Mouse (Mus musculus): ENCODE results near the gene Wtap. TPM values are rescaled to one million over a fixed set of nuclear protein-coding genes. Genes with fewer than 3 reads are reported as not detected.
"Not testable (repeated sequence)": the region's sequence is repeated elsewhere in the genome, so short reads cannot be mapped to it uniquely, and the experiment has no call there.

Wtap gene
- 57.6 and 57.7 TPM in 2 replicates for polyA plus RNA-seq (2012; rRNA removed)

DNA sequence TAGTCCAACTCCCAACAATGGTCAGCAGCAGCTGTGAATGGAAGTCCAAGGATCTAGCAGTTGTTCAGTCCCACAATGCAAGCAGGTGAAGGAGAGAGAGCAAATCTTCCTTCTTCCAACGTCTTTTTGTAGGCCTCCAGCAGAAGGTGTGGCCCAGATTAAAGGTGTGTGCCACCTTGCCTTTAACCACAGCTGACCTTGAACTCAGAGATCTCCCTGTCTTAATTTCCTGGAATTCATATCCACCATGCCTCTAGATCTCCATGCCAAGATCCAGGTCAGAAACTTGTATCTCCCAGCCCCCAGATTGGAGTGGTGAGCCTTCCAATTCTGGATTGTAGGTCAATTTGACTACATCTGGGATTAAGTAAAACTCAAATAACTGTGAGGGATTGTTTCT, at the start of gene Wtap:
Gene Wtap (minus strand): TSS at position 101 of the 400 bp plus-strand sequence.
- DNase-seq, result no peak
- peak within 1 kb of the TSS; percentile 85 for H3K4me3 ChIP-seq (replicated peaks; ENCODE audit: insufficient read depth, low read depth, low read length)
- H3K27ac ChIP-seq (ENCODE audit: insufficient read depth, low read length), result no peak within 1 kb of the TSS; the same call in 1 of the 2 replicates
- no peaks in the 10 kb centered on the region for H3K27me3 ChIP-seq (ENCODE audit: control insufficient read depth, insufficient read depth, low read length)
- no peak for TF ChIP-seq POLR2A (IDR thresholded peaks at IDR 0.05; ENCODE audit: borderline replicate concordance, insufficient read depth, low read length)
- TF ChIP-seq CTCF (IDR thresholded peaks at IDR 0.05; ENCODE audit: borderline replicate concordance, insufficient read depth, low read depth, low read length), result no peak
- WGBS, result 93% methylated on average over 1 of the region's 1 CpGs
- H3K4me1 ChIP-seq (ENCODE audit: control insufficient read depth, insufficient read depth, low read length), result no peaks in the 10 kb centered on the region; the same call in 1 of the 2 replicates

DNA sequence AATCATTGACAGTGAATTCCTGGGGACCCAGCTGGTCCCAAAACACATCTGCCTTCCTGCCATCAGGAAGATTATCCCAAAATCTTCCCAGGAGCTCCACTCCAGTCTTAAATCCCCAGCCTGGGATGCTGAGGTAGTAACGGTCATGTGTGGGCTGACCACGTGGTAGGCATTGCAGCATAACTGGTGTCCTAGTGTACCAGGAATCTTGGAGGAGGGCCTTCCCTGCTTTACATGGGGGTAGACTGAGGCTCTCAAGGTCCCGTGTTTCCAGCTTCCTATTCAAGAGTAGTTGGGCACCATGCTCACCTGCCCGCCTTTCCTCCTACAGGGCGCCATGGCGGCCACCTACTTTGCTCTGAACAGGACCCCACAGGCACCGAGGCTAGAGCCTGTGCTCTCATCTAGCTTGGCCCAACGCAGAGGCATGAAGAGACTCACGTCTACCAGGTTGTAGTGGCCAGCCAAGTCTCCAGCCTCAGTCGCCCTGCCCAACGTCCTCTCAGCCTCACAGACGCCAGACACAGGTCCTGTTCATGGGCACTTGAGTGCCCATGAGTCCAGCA, 42.7 kb upstream of the Wtap start:
- H3K4me3 ChIP-seq (replicated peaks; ENCODE audit: insufficient read depth, low read depth, low read length); DNase-seq; H3K27me3 ChIP-seq (ENCODE audit: control insufficient read depth, insufficient read depth, low read length); H3K4me1 ChIP-seq (ENCODE audit: control insufficient read depth, insufficient read depth, low read length); H3K27ac ChIP-seq (ENCODE audit: insufficient read depth, low read length): not testable (repeated sequence)
- WGBS, result 76% methylated on average over 4 of the region's 12 CpGs

DNA sequence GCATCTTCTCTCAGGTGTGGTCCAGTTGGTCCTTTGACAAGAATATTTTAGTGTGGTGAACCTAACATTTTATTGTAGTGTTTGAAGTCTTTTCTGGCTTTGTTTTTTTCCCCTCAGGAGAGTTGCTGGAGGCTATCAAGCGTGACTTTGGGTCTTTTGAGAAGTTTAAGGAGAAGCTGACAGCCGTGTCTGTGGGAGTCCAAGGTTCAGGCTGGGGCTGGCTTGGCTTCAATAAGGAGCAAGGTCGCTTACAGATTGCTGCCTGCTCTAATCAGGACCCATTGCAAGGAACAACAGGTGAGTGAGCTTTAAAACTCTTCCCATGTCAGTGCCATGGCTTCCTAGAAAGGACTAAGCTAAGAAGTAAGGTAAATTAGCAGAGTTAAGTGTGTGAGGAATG, 19.3 kb upstream of the Wtap start:
- H3K4me3 ChIP-seq (replicated peaks; ENCODE audit: insufficient read depth, low read depth, low read length), result no peak overlapping the region
- no peak overlapping the region for H3K27ac ChIP-seq (ENCODE audit: insufficient read depth, low read length)
- TF ChIP-seq POLR2A (IDR thresholded peaks at IDR 0.05; ENCODE audit: borderline replicate concordance, insufficient read depth, low read length) (no peak), CTCF (IDR thresholded peaks at IDR 0.05; ENCODE audit: borderline replicate concordance, insufficient read depth, low read depth, low read length) (no peak)
- no peaks in the 10 kb centered on the region for H3K4me1 ChIP-seq (ENCODE audit: control insufficient read depth, insufficient read depth, low read length)
- no peak for DNase-seq
- no peaks in the 10 kb centered on the region for H3K27me3 ChIP-seq (ENCODE audit: control insufficient read depth, insufficient read depth, low read length)
- WGBS, result 46% methylated on average over 3 of the region's 3 CpGs

DNA sequence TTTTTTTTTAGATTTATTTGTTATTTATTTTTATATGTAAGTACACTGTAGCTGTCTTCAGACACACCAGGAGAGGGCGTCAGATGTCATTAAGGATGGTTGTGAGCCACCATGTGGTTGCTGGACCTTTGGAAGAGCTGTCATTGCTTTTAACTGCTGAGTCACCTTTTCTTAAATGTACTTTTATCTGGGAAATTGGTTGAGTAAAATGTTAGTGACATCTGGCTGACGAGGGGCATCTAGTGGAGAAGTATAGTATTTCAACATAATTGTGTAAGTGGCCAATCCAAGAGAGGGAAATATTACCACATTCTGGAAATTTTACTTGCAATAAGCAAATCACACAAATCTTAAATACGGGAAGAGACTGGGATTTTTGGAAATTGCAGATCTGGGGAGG, 15.9 kb upstream of the Wtap start:
- Histone ChIP-seq H3K4me1 (ENCODE audit: control insufficient read depth, insufficient read depth, low read length) (no peaks in the 10 kb centered on the region), H3K4me3 (replicated peaks; ENCODE audit: insufficient read depth, low read depth, low read length) (no peak overlapping the region), H3K27me3 (ENCODE audit: control insufficient read depth, insufficient read depth, low read length) (no peaks in the 10 kb centered on the region), H3K27ac (ENCODE audit: insufficient read depth, low read length) (no peak overlapping the region)
- TF ChIP-seq CTCF (IDR thresholded peaks at IDR 0.05; ENCODE audit: borderline replicate concordance, insufficient read depth, low read depth, low read length) (peak; percentile 42), POLR2A (IDR thresholded peaks at IDR 0.05; ENCODE audit: borderline replicate concordance, insufficient read depth, low read length) (no peak)
- peak in 1 of 2 experiments; percentile 51 for DNase-seq
- WGBS, result 18% methylated on average over 3 of the region's 3 CpGs

DNA sequence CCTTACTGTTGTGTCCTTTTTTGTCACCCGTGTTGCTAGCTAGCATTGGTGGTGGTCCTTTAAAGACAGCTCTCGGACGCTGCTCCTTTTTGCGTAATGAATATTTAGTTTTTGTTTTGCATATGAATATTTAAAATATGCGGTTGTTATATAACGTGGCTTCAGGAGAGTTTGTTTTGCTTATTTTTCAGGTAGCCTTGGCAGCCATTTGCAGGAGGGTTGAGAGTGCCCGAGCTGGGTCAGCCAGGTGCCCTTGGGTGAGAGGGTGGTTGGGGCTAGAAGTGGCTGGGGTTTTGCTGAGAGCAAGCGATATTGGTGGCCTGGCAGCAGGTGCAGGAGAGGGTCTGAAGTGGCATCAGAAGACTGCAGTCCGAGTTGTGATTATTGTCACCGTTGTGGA, 14.6 kb upstream of the Wtap start:
- Histone ChIP-seq H3K27ac (ENCODE audit: insufficient read depth, low read length) (peak overlapping the region; percentile 79; the same call in 1 of the 2 replicates), H3K4me1 (ENCODE audit: control insufficient read depth, insufficient read depth, low read length) (no peaks in the 10 kb centered on the region), H3K27me3 (ENCODE audit: control insufficient read depth, insufficient read depth, low read length) (no peaks in the 10 kb centered on the region), H3K4me3 (replicated peaks; ENCODE audit: insufficient read depth, low read depth, low read length) (peak overlapping the region; percentile 84)
- TF ChIP-seq POLR2A (IDR thresholded peaks at IDR 0.05; ENCODE audit: borderline replicate concordance, insufficient read depth, low read length) (no peak), CTCF (IDR thresholded peaks at IDR 0.05; ENCODE audit: borderline replicate concordance, insufficient read depth, low read depth, low read length) (no peak)
- peak in 1 of 2 experiments; percentile 32 for DNase-seq
- 1% methylated on average over 10 of the region's 10 CpGs for WGBS

DNA sequence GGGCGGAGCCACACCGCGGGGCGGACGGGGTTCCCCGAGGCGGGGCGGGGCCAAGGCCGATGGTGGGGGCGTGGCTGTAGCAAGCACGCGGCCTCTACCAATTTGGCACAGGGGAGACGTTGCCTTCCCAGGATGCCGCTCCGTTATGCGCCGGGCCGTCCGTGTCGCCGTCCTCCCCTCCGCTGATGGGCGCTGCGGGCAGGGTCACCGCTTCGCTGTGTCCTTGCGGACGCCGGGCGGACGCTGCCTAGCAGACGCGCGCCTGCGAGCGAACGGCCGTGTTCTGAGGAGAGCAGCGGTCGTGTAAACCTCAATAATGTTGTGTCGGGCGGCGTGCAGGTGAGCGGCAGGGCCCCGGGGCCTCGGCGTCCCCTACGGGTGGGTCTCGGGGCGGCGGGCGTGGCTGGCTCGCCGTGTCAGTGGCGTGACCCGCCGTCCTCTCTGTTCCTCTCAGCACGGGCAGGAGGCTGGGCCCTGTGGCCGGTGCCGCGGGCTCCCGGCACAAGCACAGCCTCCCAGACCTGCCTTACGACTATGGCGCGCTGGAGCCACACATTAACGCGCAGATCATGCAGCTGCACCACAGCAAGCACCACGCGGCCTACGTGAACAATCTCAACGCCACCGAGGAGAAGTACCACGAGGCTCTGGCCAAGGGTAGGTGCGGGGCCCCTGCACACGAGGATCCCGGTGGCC, 13.9 kb upstream of the Wtap start:
- DNase-seq, result peak; percentile 99
- Histone ChIP-seq H3K4me3 (replicated peaks; ENCODE audit: insufficient read depth, low read depth, low read length) (peak overlapping the region; percentile 84), H3K4me1 (ENCODE audit: control insufficient read depth, insufficient read depth, low read length) (no peaks in the 10 kb centered on the region), H3K27ac (ENCODE audit: insufficient read depth, low read length) (peak overlapping the region; percentile 79), H3K27me3 (ENCODE audit: control insufficient read depth, insufficient read depth, low read length) (no peaks in the 10 kb centered on the region)
- TF ChIP-seq POLR2A (IDR thresholded peaks at IDR 0.05; ENCODE audit: borderline replicate concordance, insufficient read depth, low read length) (peak; percentile 96), CTCF (IDR thresholded peaks at IDR 0.05; ENCODE audit: borderline replicate concordance, insufficient read depth, low read depth, low read length) (no peak)
- under 1% methylated on average over 76 of the region's 76 CpGs for WGBS

DNA sequence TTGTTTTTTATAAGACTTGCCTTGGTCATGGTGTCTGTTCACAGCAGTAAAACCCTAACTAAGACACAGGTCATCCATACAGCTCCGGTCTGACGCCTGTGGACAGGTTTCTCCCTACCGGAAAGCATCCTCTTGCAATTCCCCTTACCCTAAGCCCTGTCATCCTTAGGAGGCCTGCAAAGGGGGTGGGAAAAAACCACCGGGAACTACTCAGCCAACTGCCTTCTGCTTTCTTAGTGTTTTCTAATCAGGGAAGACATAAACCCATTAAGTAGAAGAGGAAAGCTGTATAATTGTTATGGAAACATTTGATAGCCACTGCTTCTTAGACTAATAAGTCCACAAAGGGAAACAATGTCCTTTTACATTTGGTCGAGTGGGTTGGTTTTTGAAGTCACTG, 13.0 kb upstream of the Wtap start:
- Histone ChIP-seq H3K4me3 (replicated peaks; ENCODE audit: insufficient read depth, low read depth, low read length) (no peak overlapping the region), H3K27me3 (ENCODE audit: control insufficient read depth, insufficient read depth, low read length) (no peaks in the 10 kb centered on the region), H3K4me1 (ENCODE audit: control insufficient read depth, insufficient read depth, low read length) (no peaks in the 10 kb centered on the region), H3K27ac (ENCODE audit: insufficient read depth, low read length) (no peak overlapping the region; the same call in 1 of the 2 replicates)
- TF ChIP-seq POLR2A (IDR thresholded peaks at IDR 0.05; ENCODE audit: borderline replicate concordance, insufficient read depth, low read length) (no peak), CTCF (IDR thresholded peaks at IDR 0.05; ENCODE audit: borderline replicate concordance, insufficient read depth, low read depth, low read length) (no peak)
- 52% methylated on average over 5 of the region's 5 CpGs for WGBS
- DNase-seq, result no peak

DNA sequence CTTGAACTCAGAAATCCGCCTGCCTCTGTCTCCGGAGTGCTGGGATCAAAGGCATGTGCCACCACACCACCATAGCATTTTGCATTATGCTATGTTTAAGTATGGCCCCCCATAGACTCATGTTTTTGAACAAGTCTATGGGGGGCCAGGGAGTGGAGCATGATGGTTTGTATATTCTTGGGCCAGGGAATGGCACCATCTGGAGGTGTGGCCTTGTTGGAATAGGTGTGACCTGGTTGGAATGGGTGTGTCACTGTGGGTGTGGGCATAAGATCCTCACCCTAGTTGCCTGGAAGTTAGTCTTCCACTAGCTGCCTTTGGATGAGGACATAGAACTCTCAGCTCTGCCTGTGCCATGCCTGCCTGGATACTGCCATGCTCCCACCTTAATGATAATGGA, 12.6 kb upstream of the Wtap start, which contains the start of gene Sod2:
Gene Sod2 (plus strand): TSS at position 301 of the 400 bp plus-strand sequence.
- H3K27me3 ChIP-seq (ENCODE audit: control insufficient read depth, insufficient read depth, low read length); DNase-seq; H3K4me1 ChIP-seq (ENCODE audit: control insufficient read depth, insufficient read depth, low read length): not testable (repeated sequence)
- Histone ChIP-seq H3K27ac (ENCODE audit: insufficient read depth, low read length) (peak within 1 kb of the TSS; percentile 39), H3K4me3 (replicated peaks; ENCODE audit: insufficient read depth, low read depth, low read length) (peak within 1 kb of the TSS; percentile 84)
- WGBS, result 82% methylated on average over 2 of the region's 2 CpGs

DNA sequence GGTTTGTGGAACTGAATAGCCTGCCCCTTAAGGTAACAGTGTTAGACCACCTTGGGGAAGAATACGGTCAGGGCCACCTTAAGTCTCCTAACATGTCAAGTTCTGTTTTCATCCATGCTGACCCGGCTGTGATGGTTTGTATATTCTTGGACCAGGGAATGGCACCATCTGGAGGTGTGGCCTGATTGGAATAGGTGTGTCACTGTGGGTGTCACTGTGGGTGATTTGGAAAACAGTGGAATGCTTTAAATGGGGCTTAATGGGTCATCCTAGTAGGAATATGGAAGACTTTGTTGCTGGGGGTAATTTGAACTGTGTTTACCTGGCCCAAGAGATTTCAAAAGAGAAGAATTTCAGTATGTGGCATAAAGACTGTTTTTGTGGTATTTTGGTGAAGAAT, 10.5 kb upstream of the Wtap start:
- not testable (repeated sequence) for H3K4me3 ChIP-seq (replicated peaks; ENCODE audit: insufficient read depth, low read depth, low read length); H3K27ac ChIP-seq (ENCODE audit: insufficient read depth, low read length); DNase-seq; H3K4me1 ChIP-seq (ENCODE audit: control insufficient read depth, insufficient read depth, low read length); H3K27me3 ChIP-seq (ENCODE audit: control insufficient read depth, insufficient read depth, low read length)
- 48% methylated on average over 2 of the region's 2 CpGs for WGBS

DNA sequence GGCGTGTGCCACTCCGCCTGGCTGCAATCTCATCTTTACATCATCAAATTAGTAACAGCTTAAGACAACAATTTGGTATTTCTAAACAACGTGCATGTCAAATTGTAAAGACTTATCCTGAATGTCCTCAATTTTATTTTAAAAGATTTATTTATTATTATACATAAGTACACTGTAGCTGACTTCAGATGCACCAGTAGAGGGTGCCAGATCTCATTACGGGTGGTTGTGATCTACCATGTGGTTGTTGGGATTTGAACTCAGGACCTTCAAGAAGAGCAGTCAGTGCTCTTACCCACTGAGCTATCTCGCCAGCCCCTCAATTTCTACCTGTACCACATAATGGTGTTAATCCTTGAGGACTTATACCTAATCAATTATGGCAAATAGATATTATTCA, 8.3 kb upstream of the Wtap start:
- H3K4me3 ChIP-seq (replicated peaks; ENCODE audit: insufficient read depth, low read depth, low read length); H3K4me1 ChIP-seq (ENCODE audit: control insufficient read depth, insufficient read depth, low read length); DNase-seq; H3K27ac ChIP-seq (ENCODE audit: insufficient read depth, low read length); H3K27me3 ChIP-seq (ENCODE audit: control insufficient read depth, insufficient read depth, low read length): not testable (repeated sequence)
- 94% methylated on average over 5 of the region's 5 CpGs for WGBS
